Mouse (Mus musculus) left cerebral cortex, adult 9 months (tissue): Measurements from ENCODE around the gene Bbc3.
"Not testable (repeated sequence)": the region's sequence is repeated elsewhere in the genome, so short reads cannot be mapped to it uniquely, and the experiment has no call there.

Experiments used
- DNase-seq, 2 experiments: peaks; one replicate each; pipeline ENCODE4 v3.0.0; 2022; ENCODE audit warnings: low spot score in 2 of 2

Gene Bbc3

DNA sequence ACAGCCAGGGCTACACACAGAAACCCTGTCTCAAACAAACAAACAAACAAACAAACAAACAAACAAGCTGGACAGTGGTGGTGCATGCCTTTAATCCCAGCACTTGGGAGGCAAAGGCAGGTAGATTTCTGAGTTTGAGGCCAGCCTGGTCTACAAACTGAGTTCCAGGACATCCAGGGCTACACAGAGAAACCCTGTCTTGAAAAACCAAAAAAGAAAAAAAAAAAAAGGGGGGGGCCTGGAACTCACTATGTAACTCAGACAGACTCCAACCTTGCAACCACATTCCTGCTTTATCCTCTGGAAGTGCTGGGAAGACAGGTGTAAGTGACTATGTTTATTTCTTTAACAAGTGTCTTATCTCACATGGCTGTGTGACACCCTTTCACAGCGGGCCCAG is at the start of gene Bbc3:
Gene Bbc3, plus strand, starts transcription at position 301 of the 400 bp plus-strand sequence.
- DNase-seq = not testable (repeated sequence)

DNA sequence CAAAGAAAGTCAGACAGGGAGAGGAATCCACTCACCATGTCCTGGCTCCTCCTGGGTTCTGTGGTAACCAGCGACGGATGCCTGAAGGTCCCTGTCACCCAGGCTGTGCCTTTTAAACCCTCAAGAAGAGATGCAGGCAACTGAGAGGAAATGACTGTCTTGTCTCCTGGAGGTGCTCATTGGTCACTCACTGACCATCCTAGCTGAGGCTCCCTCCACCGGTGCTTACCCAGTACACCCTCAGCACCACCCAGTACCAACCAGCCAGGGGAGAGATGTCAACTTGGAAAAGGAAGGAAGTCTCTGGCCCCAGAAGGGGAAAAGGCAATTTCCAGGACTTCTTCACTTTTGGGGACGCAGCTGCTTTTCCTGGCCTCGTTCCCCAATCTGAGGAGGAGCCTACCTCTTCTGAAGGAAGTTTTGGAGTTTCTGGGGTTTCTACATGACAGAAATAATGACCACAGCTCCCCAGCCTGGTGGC is 49.0 kb upstream of the Bbc3 start, which contains the start of gene C5ar1:
Gene C5ar1, minus strand, starts transcription at position 431 of the 481 bp plus-strand sequence.
- no peak for DNase-seq

- DNase-seq = no peak
Measured at GRCm38 (mm10) chr7:16261097-16261496, 47.1 kb upstream of the Bbc3 start.

GRCm38 (mm10) chr7:16263015-16263787 is 45.0 kb upstream of the Bbc3 start:
- DNase-seq = peak in 1 of 2 experiments; percentile 87

- DNase-seq = no peak
Measured at GRCm38 (mm10) chr7:16263843-16264242, 44.4 kb upstream of the Bbc3 start.

GRCm38 (mm10) chr7:16265856-16266255 is 42.3 kb upstream of the Bbc3 start:
- no peak for DNase-seq

DNA sequence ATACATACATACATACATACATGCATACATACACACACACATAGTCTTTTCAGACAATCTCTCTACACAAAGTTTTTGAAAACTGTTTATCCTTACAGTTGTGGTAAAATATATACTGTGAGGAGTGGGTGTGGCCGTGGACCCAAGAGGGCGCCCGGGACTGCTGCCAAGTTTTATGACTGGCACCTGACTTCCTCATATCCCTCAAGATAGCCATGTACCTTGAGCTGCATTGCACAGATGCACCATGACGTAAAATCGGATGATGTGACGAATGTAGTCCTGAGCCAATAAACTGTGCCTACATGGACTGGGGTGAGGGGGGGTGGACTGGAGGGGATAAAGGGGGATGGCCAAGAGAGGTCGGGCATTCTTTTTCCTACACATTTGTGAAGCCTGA is 41.6 kb upstream of the Bbc3 start:
- not testable (repeated sequence) for DNase-seq

GRCm38 (mm10) chr7:16271139-16271538 is 37.1 kb upstream of the Bbc3 start:
- DNase-seq = no peak

GRCm38 (mm10) chr7:16272681-16273080 is 35.5 kb upstream of the Bbc3 start:
- peak in 1 of 2 experiments; percentile 69 for DNase-seq

GRCm38 (mm10) chr7:16273081-16273765 is 35.0 kb upstream of the Bbc3 start, which contains the start of gene Inafm1:
Gene Inafm1, minus strand, starts transcription at chr7:16273617.
- peak; percentile 70 to 83 for DNase-seq

DNA sequence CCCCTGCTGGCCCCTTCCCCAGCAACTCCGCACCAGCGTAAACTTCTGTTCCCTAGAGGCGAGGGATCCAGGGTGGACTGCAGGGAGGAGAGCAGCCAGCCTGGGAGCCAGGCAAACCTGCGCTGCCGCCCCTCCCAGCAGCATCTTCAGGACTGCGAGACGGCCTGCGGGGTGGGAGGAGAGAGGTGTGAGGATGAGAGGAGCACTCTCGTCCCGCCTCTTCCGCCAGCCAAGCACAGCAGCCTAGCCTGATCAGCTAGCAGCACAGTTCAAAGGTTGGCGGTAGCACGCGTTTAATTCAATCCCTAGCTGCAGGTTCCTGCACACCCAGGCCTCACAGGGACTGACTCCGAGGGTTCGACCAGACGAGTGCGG is 34.4 kb upstream of the Bbc3 start:
- peak in 1 of 2 experiments; percentile 67 for DNase-seq

GRCm38 (mm10) chr7:16274922-16275890 is 33.0 kb upstream of the Bbc3 start:
- no peak for DNase-seq

DNA sequence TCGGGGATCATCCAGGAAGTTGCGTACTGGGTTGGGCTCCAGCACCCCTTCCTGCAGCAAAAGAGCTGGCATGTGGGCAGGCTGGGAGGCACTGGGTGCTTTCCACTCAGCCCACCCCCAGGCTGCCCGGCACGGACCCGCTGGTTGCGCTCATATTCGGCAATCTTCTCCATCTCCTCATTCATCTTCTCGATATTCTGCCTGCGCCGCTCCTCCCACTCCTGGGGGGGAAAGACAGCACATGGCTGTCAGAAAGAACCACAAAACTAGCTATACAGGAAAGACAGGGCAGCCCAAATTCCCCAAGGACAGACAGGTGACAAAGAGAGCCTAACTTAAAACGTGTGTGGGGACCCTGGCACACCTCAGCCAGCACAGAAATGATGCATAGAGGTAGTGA is 27.5 kb upstream of the Bbc3 start:
- no peak for DNase-seq

DNA sequence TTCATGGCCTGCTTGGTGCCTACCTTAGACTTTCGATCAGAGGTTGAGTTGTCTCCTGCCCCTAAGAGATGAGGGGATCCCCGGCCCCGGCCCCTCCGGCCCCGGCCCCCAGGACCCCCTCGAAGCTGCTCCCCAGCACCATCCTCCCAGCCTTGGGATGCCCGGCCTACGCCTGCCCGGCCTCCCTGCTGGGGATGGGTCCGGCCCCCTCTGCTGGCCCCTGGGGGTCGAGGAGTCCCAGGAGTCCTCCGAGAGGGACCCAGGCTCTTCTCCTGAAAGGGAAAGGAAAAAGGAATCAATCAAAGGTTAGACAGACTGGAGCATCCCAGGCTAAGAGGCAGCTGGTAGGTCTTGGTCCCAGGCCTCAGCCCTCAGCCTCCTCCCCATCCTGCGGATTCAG is 25.9 kb upstream of the Bbc3 start:
- no peak for DNase-seq

DNA sequence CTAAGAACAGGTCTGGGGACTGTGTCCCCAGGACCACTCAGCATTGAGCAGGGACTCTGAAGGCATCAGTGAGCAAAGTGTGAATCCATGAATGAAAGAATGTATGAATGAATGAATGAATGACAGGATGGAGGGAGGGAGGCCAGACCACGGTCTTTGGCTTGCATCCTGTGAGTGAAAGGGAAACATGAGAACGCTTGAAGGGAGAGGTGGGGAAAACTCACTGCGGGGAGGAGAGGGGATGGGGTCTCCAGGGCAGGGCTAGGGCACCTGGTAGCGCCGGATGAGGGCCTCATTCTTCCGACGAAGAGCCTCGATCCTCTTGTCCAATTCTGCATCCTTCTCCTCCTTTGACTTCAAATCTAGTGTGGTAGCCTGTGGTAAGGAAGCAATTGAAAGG is 24.2 kb upstream of the Bbc3 start:
- DNase-seq = no peak

DNA sequence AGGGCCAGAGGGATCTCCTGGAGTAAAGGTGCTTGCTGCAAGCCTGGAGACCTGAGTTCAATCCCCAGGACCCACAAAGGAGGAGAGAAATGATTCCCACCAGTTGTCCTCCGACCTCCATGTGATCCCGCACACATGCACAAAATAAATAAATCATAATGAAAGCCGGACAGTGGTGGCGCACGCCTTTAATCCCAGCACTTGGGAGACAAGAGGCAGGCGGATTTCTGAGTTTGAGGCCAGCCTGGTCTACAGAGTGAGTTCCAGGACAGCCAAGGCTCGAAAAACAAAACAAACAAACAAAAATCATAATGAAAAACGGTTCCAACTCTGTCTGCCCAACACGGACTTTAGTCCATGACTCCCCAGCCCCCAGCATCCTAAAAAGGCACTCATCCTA is 23.3 kb upstream of the Bbc3 start:
- DNase-seq = no peak

DNA sequence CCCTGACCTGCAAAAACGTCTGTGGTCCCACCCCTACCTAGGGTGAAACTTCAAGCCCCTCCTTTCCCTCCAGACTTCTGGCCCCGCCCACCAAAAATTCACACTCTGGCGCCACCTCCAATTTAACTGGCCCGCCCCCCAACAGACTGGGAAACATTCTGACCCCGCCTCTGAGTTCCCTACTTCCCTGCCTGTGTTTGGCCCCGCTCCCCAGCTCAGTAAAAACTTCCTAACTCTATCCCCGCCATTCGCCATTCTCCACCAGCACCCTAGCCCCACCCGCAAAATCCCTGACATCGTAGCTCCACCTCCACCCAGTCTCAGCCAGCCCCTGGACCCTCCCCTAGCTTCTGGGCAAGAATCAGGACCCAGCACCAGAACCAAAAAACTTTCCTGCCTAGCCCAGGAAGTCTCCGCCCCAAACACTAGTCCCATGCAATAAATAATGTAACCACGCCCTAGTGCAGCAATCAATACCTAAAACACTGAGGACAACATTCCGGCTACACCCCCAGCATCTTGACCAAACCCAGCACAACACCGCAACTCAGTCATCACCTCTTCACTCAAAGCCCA is 22.7 kb upstream of the Bbc3 start:
- peak in 1 of 2 experiments; percentile 61 for DNase-seq

- DNase-seq = peak; percentile 99
Measured at GRCm38 (mm10) chr7:16286026-16286961, 21.9 kb upstream of the Bbc3 start, which contains the start of gene Ccdc9. Gene Ccdc9, minus strand, starts transcription at chr7:16286795.

- no peak for DNase-seq
Measured at GRCm38 (mm10) chr7:16287016-16287415, 21.2 kb upstream of the Bbc3 start.

DNA sequence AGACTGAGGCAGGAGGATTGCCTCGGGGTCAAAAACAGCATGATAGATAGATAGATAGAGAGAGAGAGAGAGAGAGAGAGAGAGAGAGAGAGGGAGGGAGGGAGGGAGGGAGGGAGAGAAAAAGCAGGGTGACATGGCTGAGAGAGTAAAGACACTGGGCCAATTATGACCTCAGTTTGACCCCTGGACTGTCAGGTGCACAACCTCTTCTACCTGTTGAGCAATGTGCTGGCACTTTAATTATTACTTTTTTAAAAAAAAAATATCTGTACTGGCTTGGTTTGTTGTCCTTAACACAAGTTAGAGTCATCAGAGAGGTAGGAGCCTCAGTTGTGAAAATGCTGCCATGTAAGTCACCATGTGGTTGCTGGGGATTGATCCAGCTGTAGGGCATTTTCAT is 20.4 kb upstream of the Bbc3 start:
- DNase-seq = no peak
